Mouse (Mus musculus) heart, adult 9 months (tissue): ENCODE measurements around the gene Adk.

Source experiments
- DNase-seq, 2 experiments: peaks; one replicate each; pipeline ENCODE4 v3.0.0; 2022; ENCODE audit warnings: low spot score in 2 of 2

Adk gene

DNA sequence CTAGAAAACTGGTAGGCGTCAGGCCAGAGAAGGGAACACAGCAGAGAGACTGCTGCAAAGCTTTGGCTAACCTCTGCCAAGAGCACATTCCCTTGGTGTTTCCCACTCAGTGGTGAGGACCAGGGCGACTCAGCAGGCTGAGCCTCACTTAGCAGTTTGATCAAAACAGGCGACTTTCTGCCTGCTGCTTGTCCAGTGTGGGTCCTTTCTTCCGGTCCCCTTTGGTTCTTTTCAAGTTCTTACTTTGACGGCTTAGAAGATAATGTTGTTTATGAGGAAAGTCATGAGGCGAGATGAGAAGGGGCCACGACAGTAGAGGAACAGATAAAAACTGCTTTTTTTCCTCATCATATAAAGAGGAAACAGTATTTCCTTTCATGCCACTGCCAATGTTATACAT is 49.2 kb downstream of the Adk start:
- DNase-seq, result peak; percentile 57 to 61

- DNase-seq, result no peak
These were observed 50.4 kb downstream of the Adk start for GRCm38 (mm10) chr14:21102666-21103203.

DNA sequence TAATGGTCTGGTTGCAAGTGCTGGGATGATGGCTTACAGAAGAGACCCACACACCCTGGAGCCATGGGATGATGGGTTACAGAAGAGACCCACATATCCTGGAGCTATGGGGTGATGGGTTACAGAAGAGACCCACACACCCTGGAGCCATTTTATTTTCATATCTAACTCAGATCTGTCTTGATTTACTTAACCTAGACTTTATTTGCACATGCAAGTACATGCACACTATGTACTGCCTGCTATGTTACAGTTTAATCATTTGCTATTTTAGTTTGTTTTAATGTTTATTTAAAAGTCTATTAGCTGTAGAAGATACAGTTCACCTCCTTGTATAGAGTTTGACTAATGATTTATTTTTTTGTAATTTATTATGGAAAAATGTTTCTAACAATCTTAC is 52.7 kb downstream of the Adk start:
- no peak for DNase-seq

GRCm38 (mm10) chr14:21106582-21106981 is 54.2 kb downstream of the Adk start:
- DNase-seq, result peak; percentile 32 to 50

GRCm38 (mm10) chr14:21107551-21107950 is 55.2 kb downstream of the Adk start:
- DNase-seq, result no peak

DNA sequence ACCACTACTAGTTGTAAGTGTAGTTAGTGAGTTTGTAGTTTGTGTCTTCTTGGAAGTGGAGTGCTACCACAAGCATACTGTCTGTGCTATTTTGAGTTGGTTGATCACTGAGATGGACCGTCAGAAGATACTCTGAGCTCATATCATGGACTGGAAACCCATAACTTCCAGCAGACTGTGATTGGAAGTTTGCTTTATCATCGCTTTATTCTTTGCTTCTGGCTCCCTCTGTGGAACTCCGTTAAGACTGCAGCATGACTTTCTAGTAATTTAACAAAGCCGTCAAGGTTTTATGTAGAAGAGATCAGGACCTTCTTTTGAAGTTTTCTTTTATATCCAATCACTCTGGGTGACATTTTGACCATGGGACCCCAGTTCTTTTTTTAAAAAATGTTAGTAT is 58.1 kb downstream of the Adk start:
- DNase-seq, result no peak

DNA sequence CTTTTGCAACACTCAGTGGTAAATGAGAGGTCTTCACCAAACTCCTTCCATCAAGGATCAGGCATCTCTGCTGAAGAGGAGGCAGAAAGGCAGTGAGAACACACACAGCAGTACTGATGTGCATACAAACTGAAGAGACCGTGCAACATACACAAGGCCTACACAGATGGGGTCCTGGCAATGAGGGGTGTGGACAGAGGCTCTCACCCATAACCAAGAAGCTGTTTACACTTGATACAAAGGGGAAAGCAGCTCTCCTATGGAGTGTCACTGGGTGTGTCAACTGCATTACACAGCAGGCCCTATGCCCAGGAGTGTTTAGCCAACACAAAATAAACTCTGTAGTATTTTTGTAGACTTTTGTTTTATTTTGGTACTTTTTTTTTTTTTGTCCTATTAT is 59.1 kb downstream of the Adk start:
- no peak for DNase-seq

DNA sequence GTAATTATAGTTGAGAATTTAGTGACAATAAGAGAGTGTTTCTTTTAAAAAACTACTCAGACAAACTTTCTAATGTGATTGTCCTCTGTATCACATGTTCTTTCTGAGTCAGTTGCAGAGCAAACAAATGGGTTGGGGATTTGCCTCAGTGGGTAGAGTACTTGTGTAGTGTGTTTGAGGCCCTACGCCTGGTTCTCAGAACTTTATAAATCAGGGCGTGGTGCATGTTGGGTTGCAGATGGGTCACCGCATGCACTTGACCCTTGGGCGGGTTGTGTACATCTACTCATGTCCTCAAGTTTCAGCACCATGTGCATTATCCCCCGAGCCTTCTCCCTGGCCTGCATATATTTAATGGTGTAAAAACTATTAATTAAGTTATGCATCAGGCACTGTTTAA is 59.8 kb downstream of the Adk start:
- DNase-seq, result no peak

GRCm38 (mm10) chr14:21112742-21113141 is 60.4 kb downstream of the Adk start:
- DNase-seq, result no peak

DNA sequence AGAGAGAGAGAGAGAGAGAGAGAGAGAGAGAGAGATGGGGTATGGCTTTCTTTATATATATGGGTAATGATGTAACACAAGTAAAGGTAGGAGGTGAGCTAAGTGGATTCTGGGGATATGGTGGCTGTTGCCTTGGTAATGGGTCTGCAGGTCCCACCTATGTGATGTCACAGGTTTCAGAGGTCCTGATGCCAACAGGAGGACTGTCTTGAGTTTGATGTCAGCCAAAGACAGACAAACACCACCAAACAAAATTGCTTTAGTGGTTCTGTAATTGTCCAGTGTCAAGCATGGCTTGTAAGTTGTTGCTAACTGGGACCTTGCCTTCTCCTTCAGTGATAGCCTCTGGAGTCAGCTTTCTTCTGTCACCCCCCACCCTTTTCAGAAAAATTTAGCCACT is 62.0 kb downstream of the Adk start:
- DNase-seq, result no peak

DNA sequence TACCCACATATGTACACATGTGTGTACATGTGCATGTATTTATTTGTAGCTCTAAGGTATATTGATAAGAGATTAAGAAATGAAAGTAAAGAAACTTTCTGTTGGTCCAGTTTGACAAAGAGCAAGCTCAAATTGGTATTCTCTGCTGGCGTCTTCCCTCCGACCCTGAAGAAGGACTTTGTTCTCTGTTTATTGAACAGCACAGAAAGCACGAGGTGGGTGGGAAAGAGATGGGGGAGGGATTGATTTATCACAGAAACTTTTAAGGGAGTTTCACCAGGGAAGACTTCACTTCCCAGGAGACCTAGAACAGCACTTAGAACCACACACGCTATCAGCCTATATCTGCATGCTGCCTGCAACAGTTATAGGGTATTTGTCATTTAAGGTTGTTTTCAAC is 62.9 kb downstream of the Adk start:
- DNase-seq, result no peak

GRCm38 (mm10) chr14:21115888-21116460 is 63.6 kb downstream of the Adk start:
- DNase-seq, result peak; percentile 28 to 36

DNA sequence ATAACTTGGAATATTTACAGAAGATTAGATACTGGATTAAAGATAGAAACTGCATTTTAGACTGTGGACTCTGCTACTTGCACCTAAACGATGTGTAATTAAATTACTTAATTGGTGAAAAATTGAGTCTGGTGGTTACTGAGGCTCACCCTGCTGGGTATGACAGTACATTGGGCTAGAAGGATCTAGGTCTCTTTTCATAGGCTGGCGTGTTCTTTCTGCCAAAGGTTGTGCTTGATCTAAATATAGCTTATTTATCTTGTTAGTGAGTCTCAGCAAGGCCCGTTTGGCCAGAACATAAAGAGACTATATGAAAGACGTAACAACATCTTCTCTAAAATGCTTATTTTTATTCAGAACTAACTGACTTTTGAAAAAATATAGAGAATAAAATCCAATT is 65.7 kb downstream of the Adk start:
- DNase-seq, result peak; percentile 28 to 34

DNA sequence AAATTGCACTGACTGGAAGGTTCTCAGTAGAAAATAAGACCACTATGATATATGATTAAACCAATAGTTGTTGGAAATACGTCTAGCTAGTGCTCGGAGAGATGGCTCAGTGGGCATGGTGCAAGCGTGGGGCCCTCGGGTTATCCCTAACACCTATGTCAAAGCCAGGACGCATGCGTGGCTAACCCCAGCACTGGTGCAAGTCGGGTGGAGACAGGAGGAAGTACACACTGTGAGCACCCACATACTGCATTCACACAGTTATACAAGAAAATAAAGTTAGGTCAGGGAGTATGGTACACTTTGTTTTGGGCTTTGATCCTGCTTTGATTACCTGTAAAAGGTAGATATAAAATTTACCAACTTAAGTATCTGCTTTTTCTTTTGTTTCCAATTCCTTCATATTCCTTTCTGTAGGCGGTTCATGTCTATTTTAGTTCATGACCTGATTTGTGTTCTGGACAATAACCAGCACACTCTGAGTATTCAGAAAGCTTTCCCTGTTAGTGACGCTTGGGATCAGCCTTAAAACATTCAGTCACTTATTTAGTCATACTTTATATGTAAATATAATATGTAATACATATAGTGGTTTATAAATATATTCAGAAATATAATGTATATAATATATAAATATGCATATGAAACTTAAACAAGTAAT is 67.4 kb downstream of the Adk start:
- no peak for DNase-seq

DNA sequence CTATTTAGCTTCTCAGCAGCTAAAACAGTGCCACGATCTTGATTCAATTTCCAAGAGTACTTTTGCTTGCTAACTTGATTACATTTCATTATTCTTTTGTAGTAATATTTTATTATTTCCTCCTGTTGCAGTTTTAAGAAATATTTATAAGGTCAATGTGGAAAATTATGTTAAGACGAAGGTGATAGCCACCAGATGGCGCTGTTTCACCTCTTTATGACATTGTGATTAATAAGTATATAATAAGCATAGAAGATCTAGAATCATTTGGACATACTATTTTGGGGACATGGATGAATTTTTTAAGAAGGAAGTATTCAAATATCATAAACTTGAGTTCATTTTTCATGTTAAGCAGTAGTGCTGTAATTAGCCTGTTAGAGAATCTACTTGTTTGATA is 68.1 kb downstream of the Adk start:
- peak in 1 of 2 experiments; percentile 42 for DNase-seq

- no peak for DNase-seq
These were observed 74.8 kb downstream of the Adk start for GRCm38 (mm10) chr14:21127215-21127614.

DNA sequence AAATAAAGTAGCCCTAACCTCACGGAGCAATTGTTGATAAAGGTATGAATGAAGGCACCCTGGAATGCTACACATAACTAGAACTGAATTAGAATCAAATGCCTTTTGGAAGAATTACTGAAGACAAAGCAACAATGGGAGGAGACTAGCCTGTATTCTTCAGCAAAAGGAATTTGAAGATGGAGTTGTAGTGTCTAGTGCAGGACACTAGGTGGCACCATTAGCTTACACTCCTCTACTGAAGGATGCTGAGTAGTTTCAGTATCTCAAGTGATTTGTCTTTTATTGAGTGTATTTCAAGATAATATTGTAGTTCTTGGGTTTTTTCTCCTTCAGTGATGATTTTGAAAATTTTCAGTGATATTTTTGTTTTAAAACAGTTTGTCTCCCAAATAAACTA is 84.5 kb downstream of the Adk start:
- peak in 1 of 2 experiments; percentile 36 for DNase-seq

DNA sequence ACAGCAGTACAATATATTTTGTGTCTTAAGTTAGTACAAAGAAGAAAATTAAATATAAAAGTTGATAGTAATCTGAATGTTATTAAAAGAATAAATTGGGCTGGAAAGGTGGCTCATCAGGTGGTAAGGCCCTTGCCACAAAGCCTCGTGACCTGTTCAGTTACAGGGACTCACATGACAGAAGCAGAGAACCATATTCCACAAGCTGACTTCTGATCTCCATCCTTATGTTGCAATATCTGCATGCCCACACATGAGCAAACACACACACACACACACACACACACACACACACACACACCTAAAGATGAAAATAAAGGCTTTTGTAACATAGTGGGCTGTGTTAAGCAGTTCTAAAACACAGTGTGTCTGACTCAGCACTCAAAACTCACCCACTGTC is 90.2 kb downstream of the Adk start:
- no peak for DNase-seq

DNA sequence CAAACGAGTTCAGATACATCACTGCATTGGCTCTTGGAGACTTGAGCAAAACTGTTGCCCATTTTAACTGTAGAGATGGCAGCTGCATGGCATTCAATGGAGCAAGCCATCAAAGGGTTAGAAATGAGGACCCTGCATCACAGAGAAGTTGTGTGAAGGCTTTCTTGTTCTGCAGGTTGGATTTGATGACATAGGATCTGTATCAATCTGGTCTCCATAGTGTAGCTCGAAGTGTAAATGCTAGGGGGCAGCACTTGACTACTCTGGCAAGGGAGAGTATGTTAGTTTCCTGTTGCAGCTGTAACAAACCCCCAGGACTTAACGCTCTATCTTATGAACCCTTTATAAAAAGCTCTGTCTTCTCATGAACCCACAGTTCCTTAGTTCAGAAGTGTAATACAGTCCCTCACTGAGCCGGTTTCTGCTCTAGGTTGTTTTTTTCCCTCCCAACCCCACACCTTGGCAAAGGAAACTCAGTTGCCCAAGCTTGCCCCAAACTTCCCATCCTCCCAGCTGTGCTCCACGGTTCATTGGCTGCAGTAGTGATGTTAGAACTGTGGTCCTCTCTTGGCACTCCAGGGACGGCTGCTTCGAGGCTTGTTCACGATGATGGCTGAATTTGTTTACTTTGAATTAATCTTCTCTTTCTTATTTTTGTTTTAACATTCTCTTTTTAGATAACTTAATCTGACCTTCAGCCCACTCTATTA is 91.2 kb downstream of the Adk start:
- DNase-seq, result peak in 1 of 2 experiments; percentile 18

GRCm38 (mm10) chr14:21147171-21147570 is 94.8 kb downstream of the Adk start:
- no peak for DNase-seq

GRCm38 (mm10) chr14:21150301-21150700 is 97.9 kb downstream of the Adk start:
- no peak for DNase-seq

- DNase-seq, result no peak
These were observed 99.7 kb downstream of the Adk start for GRCm38 (mm10) chr14:21152055-21152454.

GRCm38 (mm10) chr14:21165706-21166105 is 113.3 kb downstream of the Adk start:
- DNase-seq, result no peak
